Mouse (Mus musculus): ENCODE measurements around the gene Zfp932.
A peak's percentile ranks its signal among the peaks of the same experiment; 100 is the strongest.
"Not testable (repeated sequence)": the region's sequence is repeated elsewhere in the genome, so short reads cannot be mapped to it uniquely, and the experiment has no call there.

GRCm38 (mm10) chr5:110023694-110024427 lies 27.5 kb downstream of the Zfp932 start:
- peak; percentile 68 for TF ChIP-seq CTCF (IDR thresholded peaks at IDR 0.05; ENCODE audit: low read depth)
- not testable (repeated sequence) for TF ChIP-seq EP300 (IDR thresholded peaks at IDR 0.05; ENCODE audit: low read depth)
